Mouse (Mus musculus): Measurements from ENCODE around the gene Nfx1. TPM values are rescaled to one million over a fixed set of nuclear protein-coding genes. Genes with fewer than 3 reads are reported as not detected.

The Nfx1 gene
- polyA plus RNA-seq, 1 experiment, result 38.5 TPM

DNA sequence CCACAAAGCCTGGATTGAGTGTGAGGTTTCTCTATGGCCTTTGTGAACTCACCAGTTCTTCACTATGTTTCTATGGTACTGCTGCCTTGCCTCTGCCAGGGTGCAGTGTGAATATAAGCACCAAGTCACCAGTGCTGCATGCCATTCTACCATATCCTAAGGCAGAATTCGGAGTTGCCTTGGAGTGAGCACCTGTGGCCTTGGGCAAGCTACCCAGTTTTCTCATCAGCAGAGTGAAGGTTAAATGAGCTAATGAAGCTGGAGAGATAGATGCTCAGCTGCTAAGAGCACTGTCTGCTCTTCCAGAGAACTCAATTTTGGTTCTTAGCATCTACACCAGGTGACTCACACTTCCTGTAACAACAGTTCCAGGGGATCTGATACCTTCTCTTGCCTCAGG is 3.3 kb downstream of the Nfx1 start:
- Histone ChIP-seq H3K4me1 (ENCODE audit: control insufficient read depth, insufficient read depth, low read length) (peaks cover 39% of the 10 kb centered on the region), H3K27ac (ENCODE audit: insufficient read depth, low read depth, low read length) (no peak overlapping the region), H3K4me3 (ENCODE audit: insufficient read depth, low read length) (no peak overlapping the region)
- TF ChIP-seq POLR2A (IDR thresholded peaks at IDR 0.05; ENCODE audit: borderline replicate concordance, low read depth, low read length), result no peak
- TF ChIP-seq CTCF (IDR thresholded peaks at IDR 0.05; ENCODE audit: low read depth, low read length), result no peak

DNA sequence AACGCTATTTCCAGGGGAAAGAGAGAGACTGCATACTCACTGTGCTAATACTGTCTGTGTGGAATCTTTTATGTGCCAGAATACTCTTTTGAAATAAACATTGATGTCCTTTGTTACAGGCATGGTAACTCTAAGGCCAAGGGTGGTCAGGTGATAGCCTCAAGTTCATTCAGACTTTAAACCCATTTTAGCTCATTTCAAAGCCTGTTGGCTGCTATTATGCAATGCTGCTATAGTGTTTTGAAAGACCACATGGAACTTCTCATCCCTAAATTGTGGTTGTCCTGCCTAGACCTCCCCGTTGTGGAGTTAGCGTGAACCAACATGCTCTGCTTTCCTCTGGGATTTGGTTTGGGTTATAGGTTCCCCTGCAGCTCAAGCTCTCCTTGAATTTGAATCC is 5.0 kb downstream of the Nfx1 start:
- H3K4me1 ChIP-seq (ENCODE audit: control insufficient read depth, insufficient read depth, low read length), result peaks cover 39% of the 10 kb centered on the region
- no peak overlapping the region for H3K4me3 ChIP-seq (ENCODE audit: insufficient read depth, low read length)
- H3K27ac ChIP-seq (ENCODE audit: insufficient read depth, low read depth, low read length), result 0 out of 2 replicates have a peak overlapping the region, but pooled peaks have one; percentile 15
- TF ChIP-seq POLR2A (IDR thresholded peaks at IDR 0.05; ENCODE audit: borderline replicate concordance, low read depth, low read length) (no peak), CTCF (IDR thresholded peaks at IDR 0.05; ENCODE audit: low read depth, low read length) (no peak)

DNA sequence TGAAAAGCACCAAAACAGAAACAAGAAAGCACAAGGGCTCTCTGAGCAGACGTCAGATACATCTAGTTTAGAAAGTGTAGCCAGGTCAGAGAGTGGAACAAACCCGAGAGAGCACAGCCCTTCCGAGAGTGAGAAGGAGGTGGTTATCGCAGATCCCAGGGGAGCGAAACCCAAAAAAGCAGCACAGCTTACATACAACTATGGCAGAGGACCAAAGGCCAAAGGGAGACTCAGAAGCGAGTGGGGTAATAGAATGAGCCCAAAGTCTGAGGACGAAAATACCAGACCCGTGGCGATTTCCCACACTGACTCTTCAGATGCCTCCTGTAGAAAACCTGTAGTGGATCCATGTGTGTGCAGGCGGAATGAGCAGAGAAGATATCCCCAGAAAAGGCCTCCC is 5.9 kb downstream of the Nfx1 start:
- TF ChIP-seq CTCF (IDR thresholded peaks at IDR 0.05; ENCODE audit: low read depth, low read length) (no peak), POLR2A (IDR thresholded peaks at IDR 0.05; ENCODE audit: borderline replicate concordance, low read depth, low read length) (no peak)
- Histone ChIP-seq H3K4me1 (ENCODE audit: control insufficient read depth, insufficient read depth, low read length) (peaks cover 39% of the 10 kb centered on the region), H3K4me3 (ENCODE audit: insufficient read depth, low read length) (no peak overlapping the region), H3K27ac (ENCODE audit: insufficient read depth, low read depth, low read length) (no peak overlapping the region)

DNA sequence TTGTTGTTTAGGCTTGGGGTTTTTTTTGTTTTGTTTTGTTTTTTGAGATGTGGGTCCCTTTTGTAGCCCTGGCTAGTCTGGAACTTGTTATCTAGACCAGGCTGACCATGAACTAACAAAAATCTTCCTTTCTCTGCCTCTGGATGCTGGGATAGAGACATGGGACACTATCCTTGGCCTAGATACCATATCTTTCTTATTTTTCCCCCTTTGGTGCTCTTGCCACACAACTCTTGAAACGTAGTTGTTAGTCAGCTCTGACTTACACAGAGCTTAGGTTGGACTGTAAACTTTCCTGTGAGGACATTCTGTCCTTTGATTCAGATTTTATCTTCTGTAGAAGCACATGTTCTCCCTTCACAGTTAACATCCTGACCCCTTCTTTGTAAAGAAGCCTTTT is 8.7 kb downstream of the Nfx1 start:
- Histone ChIP-seq H3K4me3 (ENCODE audit: insufficient read depth, low read length) (no peak overlapping the region), H3K27ac (ENCODE audit: insufficient read depth, low read depth, low read length) (no peak overlapping the region), H3K4me1 (ENCODE audit: control insufficient read depth, insufficient read depth, low read length) (peaks cover 29% of the 10 kb centered on the region)
- no peak for TF ChIP-seq CTCF (IDR thresholded peaks at IDR 0.05; ENCODE audit: low read depth, low read length)
- TF ChIP-seq POLR2A (IDR thresholded peaks at IDR 0.05; ENCODE audit: borderline replicate concordance, low read depth, low read length), result no peak

DNA sequence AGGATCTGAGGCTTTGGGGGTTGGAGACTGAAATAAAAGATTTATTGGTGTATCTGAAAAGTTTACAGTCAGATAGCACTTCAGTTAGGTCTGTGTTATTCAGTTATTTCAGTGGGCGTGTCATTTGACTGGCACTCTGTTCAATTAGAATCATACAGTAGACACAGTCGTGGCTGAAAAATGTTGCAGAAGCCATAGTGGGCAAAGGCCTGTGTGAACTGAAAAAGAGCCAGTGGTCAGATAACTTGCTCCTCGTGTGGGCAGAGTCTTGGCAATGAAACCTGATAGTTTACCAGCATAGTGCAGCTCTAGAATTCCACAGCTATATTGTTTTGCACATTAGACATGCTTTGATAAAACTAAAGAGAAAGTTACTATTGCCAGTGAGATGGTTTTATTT is 11.8 kb downstream of the Nfx1 start:
- TF ChIP-seq POLR2A (IDR thresholded peaks at IDR 0.05; ENCODE audit: borderline replicate concordance, low read depth, low read length), result no peak
- TF ChIP-seq CTCF (IDR thresholded peaks at IDR 0.05; ENCODE audit: low read depth, low read length), result no peak
- H3K27ac ChIP-seq (ENCODE audit: insufficient read depth, low read depth, low read length), result no peak overlapping the region
- H3K4me3 ChIP-seq (ENCODE audit: insufficient read depth, low read length), result no peak overlapping the region
- H3K4me1 ChIP-seq (ENCODE audit: control insufficient read depth, insufficient read depth, low read length), result peaks cover 17% of the 10 kb centered on the region

DNA sequence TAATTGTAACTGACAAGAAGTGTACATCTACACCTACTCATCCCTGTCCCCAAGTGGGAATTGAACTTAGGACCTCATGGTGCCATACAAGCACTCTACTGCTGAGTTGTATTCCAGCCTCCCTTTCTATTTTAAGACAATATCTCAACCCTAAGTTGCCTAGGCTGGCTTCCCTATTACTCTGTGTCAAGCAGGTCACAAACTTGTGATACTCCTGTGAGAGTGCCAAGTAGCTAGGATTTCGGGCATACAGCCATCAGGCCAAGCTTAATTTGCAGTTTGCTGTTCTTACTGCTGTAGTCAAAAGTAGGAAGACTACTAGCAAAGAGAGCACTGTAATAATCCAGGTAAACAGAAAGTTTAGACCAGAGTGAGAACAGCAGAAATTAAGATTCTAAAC is 13.0 kb downstream of the Nfx1 start:
- TF ChIP-seq POLR2A (IDR thresholded peaks at IDR 0.05; ENCODE audit: borderline replicate concordance, low read depth, low read length) (no peak), CTCF (IDR thresholded peaks at IDR 0.05; ENCODE audit: low read depth, low read length) (no peak)

DNA sequence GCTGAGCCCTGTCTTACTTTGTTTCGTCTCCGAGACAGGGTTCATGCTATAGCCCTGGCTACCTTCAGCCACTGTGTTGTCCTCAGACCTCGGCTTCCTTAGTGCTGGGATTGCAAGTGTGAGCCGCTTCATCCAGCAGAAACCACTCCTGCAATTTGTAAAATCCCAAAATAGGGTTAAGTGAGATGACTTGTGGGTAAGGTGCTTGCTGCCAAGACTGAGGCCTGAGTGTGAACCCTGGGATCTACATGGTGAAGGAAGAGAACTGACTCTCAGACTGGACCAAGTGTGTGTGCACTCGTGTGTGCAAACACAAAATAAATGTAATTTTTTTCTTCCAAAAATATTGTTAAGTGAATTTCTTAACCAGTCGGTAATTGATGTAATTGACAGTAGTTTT is 18.9 kb downstream of the Nfx1 start:
- Histone ChIP-seq H3K4me3 (ENCODE audit: insufficient read depth, low read length) (no peak overlapping the region), H3K4me1 (ENCODE audit: control insufficient read depth, insufficient read depth, low read length) (no peaks in the 10 kb centered on the region), H3K27ac (ENCODE audit: insufficient read depth, low read depth, low read length) (no peak overlapping the region)
- TF ChIP-seq POLR2A (IDR thresholded peaks at IDR 0.05; ENCODE audit: borderline replicate concordance, low read depth, low read length), result no peak
- TF ChIP-seq CTCF (IDR thresholded peaks at IDR 0.05; ENCODE audit: low read depth, low read length), result no peak

More for the DNA sequence above, 13.0 kb downstream of the Nfx1 start:
- Histone ChIP-seq H3K4me3 (ENCODE audit: insufficient read depth, low read length) (no peak overlapping the region), H3K4me1 (ENCODE audit: control insufficient read depth, insufficient read depth, low read length) (peaks cover 9% of the 10 kb centered on the region), H3K27ac (ENCODE audit: insufficient read depth, low read depth, low read length) (no peak overlapping the region)

DNA sequence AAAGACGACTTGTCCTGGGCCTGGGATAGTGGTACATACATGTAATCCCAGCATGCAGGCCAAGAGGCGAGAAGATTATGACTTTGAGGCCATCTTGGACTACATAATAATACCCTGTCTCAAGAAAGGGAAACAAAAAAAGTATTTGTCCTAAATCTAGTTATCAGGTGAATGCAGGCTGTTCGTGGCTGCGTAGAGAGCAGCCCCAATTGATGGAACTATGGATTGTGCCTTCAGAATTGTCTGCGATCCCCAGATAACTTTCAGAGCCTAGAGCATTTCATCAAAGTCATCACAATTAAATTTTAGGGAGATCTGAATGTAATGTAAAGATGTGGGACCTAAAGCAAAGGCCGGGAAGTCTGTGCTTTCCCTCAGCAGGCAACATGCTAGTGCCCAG is 25.6 kb downstream of the Nfx1 start:
- Histone ChIP-seq H3K4me1 (ENCODE audit: control insufficient read depth, insufficient read depth, low read length) (peaks cover 11% of the 10 kb centered on the region), H3K4me3 (ENCODE audit: insufficient read depth, low read length) (no peak overlapping the region), H3K27ac (ENCODE audit: insufficient read depth, low read depth, low read length) (no peak overlapping the region)
- TF ChIP-seq CTCF (IDR thresholded peaks at IDR 0.05; ENCODE audit: low read depth, low read length) (no peak), POLR2A (IDR thresholded peaks at IDR 0.05; ENCODE audit: borderline replicate concordance, low read depth, low read length) (no peak)

DNA sequence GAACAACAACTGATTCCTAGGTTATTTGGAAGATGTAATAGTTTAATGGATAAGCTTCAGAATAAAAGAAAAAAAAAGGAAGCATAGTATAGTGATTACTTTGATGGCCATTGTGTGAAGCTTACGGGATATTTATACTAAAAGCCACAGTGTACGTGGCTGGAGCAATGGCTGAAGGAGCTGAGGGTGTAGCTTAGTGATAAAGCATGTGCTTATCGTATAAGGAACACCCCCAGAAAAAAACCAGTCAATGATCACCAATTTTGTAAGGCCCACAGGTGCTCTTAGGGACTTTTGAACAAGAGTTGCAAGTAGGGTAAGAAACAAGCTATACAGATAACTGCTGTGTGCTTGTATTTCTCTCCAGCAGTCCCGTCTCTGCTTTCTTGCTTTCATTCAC is 27.2 kb downstream of the Nfx1 start:
- Histone ChIP-seq H3K4me3 (ENCODE audit: insufficient read depth, low read length) (no peak overlapping the region), H3K4me1 (ENCODE audit: control insufficient read depth, insufficient read depth, low read length) (peaks cover 11% of the 10 kb centered on the region), H3K27ac (ENCODE audit: insufficient read depth, low read depth, low read length) (no peak overlapping the region)
- TF ChIP-seq POLR2A (IDR thresholded peaks at IDR 0.05; ENCODE audit: borderline replicate concordance, low read depth, low read length), result no peak

DNA sequence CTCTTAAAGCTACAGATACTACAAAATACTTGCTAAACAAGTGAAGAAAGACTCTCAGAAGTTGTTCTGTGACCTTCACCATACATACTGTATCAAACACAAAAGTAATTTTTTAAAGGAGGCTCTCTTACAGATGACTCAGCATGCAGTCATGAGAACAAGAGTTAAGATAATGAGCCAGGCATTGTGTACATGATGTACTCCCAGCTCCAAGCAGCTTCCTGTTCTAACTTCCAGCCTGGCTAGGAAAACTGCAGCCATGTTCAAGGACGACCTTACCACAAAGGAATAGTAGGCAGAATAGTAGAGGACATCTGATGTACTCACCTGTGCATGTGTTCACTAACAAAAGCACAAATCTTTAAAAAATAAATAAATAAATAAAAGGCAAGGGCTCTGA is 29.6 kb downstream of the Nfx1 start:
- H3K4me1 ChIP-seq (ENCODE audit: control insufficient read depth, insufficient read depth, low read length), result peaks cover 11% of the 10 kb centered on the region
- TF ChIP-seq CTCF (IDR thresholded peaks at IDR 0.05; ENCODE audit: low read depth, low read length) (no peak), POLR2A (IDR thresholded peaks at IDR 0.05; ENCODE audit: borderline replicate concordance, low read depth, low read length) (no peak)
- H3K27ac ChIP-seq (ENCODE audit: insufficient read depth, low read depth, low read length), result no peak overlapping the region
- H3K4me3 ChIP-seq (ENCODE audit: insufficient read depth, low read length), result no peak overlapping the region

Measured in bone marrow macrophage, adult 2 months (primary cell).